Mouse (Mus musculus) activated CD4-positive, CD25-positive, alpha-beta regulatory T cell, adult 4 months (primary cell): ENCODE measurements around the gene Fndc9. TPM values are rescaled to one million over a fixed set of nuclear protein-coding genes. Genes with fewer than 3 reads are reported as not detected.

Experiments
- ATAC-seq: one replicate; pipeline ENCODE4 v1.8.0; 2017
- polyA plus RNA-seq, 2 experiments: library from polyadenylated mRNA; unstranded; fragments of 100-300 nt; shearing (Covaris generic); gene quantifications; one replicate each; pipeline ENCODE4 v1.2.1; 2017

The Fndc9 gene
- polyA plus RNA-seq, result under 1 TPM; 0.71 to 0.94 TPM

DNA sequence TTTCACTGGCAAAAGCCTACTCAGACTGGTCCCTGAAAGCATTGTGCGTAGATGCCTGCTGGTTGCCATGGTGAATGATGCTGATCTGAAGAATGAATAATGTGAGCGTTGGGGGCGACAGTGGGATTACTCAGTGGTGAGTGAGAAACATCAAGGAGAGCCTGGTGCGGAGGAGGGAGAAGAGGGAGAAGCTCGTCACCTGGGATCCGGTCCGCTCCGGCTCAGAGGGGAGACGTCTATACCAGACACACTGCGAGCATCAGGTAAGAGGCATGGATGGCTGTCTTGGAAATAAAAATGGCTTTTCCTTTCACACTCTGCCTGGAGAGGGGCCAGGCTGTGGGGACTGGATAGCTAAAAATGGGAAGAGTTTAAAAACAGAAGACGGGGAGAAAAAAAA is at the start of gene Fndc9:
Gene Fndc9 (plus strand): TSS at position 198 of the 400 bp plus-strand sequence.
- no peak for ATAC-seq

DNA sequence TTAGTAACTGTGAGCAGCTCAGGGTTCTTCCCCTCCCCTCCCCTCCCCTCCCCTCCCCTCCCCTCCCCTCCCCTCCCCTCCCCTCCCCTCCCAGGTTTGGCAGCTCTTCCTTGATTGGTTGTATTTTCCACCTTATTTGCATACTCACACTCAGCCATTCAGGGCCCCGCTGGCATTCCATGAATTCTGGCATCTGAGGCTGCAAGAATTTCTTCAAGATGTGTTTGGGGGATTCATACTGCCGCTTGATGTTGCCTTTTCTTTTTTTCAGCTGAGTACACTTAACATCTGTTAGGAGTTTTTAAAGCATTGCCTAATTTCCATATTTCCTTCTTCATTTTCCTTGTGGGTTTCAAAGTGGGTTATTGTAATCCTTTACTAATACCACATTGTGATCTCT is 47.0 kb upstream of the Fndc9 start:
- no peak for ATAC-seq

DNA sequence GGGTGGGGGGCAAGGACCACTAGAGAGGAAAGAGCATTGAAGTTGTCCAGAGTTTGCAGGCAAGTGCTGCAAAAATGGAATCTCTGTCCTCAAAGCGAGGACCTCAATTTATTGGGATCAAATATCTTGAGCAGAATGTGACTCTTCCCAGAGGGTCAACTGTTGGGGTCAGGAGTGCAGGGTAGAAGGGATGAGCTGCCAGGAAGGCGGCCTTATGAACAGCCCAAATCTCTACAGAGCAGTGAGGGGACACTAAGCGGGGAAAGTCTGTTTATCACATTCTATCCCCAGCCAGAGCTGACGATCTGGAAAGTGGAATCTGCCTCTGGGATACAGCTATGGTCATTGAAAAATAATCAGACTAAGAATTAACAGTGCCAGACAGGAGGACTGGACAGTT is 41.2 kb upstream of the Fndc9 start:
- ATAC-seq, result no peak

DNA sequence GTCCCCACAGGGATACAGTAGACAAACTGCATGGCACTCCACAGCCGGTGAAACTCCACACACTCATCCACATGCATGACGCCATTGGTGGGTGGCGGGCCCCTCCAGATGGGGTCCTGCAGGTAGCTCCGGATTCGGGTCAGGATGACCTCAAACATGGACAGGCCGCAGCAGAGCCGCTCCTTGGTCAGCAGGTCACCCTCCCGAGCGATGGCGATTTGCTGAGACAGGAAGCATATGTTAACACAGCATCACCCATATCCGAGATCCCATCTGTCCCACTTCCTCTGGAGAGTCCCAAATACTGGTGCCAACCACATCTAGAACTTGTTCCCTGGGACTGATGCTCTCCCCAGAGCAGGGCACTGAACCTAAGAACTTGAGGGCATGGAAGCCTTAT is 34.7 kb upstream of the Fndc9 start:
- ATAC-seq, result no peak

DNA sequence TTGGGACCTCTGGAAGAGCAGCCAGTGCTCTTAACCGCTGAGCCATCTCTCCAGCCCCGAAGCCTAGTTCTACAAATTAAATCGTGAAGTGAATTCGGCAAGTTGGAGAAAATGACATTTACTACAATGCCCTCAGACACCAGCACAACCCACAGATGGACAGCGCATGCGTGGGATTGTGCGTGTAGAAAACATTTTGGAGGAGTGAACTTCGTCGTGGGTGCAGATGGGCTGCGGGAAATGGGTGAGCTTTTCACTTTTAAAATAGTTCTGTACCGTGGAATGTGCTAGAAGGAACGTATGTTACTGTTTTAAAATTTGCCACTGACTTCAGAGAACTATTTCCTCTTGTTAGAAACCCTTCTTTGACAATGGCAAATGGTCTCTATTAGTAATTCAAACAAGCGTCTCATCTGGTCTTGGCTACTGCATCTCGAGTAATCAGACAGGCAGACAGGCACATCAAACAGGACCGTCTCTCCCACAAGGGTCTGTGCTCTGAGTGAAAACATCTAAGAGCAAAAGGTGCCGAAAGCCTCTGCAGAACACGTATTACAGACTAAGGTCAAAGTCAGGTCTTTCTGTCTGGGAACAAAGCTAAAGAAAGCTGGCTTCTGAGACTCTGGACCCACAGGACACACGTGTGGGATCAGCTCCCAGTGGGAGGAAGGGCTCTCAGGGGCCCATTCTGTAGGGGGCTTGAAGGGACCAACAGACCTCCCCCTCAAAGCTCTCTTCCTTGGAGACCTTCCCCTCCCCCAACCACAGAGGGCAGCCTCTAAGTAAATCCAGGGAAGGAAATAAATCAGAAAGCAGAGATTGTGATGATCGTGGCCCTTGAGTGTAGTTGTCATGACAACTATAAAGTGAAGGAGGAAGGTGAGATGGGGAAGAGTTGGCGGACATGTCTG is 33.4 kb upstream of the Fndc9 start:
- no peak for ATAC-seq

DNA sequence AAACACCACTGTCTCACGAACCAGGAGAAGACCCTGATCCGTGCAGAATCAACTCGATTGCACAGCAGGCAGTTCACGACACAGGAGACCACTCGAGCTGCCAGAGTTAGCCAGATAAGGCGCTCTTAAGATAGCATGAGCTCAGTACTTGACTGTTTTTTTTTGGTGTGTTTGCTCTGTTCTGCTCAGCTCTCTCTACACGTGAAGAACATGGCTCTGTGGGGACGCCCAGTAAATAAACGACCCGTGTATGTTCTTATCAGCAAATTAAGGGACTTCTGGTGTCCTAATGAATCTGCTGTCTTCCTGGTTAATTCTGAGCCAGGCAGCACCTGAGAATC is 32.8 kb upstream of the Fndc9 start:
- no peak for ATAC-seq

DNA sequence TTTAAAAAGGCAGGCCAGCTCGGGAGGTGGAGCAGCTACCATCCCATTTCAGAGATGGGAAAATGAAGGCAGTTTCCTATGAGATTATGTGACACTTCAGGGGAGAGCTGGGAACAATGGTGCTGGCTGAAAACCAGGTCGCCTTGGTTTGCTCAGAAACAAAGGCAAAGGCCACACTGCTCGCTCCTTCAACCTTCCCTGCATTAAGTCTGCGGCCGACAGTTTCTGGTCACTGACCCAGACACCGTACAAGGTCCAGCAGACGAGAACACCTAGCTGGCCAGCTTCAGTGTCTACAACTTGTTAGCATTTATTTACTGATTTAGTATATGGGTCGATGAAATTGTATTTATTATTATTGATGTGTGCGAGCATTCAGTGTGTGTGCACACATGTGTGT is 30.5 kb upstream of the Fndc9 start:
- ATAC-seq, result no peak

DNA sequence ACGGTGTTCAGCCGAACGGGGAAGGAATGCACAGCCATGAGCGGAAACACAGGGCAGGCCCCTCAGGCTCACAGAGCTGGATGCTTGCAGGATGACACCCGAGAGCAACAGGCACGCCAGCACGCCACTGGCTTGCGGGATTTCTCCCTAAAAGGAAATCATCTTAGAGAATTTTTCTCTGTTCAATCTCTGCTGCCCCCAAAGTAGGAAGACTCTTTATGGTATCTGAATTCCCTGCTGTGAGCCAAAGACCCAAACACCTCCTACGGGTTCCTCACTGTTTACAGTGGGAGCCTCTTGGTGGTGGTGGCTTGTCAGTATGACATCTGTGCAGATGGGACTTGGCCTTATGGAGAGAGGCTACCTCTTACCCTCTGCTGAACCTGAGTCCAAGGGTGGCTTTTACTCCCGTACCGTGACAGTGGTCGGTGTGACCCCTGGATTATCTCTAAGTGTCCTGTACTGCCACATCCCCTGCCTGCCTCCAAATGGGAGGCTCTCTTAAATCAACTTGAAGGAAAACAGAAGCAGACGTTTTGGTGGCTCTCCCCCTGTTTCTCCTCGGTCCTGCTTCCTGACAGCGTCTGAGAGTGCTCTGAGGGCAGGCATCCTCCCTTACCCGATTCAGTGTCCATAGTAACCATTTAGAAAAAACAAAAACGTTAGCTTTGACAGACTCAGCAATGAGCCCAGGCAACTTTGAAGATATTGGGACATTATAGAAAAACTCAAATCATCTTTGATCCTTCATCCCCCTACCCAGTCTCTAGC is 29.5 kb upstream of the Fndc9 start:
- ATAC-seq, result no peak

DNA sequence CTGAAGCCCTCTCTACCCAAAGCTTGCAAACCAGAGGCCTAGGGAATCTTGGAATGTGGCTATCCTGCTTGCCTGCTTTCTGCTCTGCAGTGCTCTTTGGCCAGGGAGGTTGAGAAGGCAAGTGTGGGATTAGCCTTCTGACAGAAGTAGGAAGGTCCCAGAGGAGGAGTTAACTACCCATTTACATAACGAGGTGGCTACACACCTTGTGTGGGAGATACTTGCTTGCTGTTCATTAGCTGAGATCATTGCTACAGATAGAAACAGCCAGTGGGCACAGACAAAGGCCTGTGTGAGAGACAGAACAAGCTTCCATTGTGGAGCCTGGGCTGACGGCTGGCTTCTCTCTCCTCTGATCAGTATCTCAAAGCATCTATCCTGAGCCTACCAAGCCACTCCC is 25.4 kb upstream of the Fndc9 start:
- no peak for ATAC-seq

DNA sequence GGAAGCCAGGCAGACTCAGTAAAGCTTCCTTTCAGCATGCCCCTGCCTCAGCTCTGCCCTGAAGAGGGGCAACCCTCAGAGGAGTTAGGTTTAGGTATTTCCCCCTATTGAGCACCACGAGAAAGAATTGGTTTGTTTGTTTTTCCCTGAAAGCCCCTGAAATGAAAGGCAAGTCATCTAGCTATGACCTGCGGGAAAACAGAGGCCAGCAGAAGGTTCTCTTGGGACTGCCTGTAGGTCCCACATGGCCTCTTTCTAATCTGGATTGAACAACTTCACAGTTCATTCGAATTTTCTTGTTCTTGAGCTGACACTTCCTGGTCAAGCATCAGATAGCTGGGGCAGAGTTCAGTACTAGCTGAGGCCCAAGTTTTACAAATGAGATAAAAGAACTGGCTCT is 23.5 kb upstream of the Fndc9 start:
- ATAC-seq, result no peak

DNA sequence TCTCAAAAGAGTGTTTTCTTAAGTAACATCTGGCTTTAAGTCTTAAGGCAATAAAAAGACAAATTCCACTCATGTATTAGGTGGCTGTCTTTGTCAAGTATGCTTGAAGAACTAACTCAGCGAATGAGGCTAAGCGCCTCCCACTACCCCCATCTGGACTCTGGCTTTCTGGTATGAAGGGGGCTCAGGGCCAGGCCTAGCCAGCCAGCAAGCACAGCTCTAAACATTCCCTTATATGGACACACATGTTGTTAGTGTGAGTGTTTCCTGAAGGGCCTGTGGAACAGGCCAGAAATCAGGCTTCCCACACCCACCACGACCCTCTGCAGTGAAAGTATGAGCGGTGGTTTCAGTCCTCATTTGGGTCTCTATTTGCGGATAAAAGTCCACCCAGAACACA is 21.5 kb upstream of the Fndc9 start:
- ATAC-seq, result no peak

DNA sequence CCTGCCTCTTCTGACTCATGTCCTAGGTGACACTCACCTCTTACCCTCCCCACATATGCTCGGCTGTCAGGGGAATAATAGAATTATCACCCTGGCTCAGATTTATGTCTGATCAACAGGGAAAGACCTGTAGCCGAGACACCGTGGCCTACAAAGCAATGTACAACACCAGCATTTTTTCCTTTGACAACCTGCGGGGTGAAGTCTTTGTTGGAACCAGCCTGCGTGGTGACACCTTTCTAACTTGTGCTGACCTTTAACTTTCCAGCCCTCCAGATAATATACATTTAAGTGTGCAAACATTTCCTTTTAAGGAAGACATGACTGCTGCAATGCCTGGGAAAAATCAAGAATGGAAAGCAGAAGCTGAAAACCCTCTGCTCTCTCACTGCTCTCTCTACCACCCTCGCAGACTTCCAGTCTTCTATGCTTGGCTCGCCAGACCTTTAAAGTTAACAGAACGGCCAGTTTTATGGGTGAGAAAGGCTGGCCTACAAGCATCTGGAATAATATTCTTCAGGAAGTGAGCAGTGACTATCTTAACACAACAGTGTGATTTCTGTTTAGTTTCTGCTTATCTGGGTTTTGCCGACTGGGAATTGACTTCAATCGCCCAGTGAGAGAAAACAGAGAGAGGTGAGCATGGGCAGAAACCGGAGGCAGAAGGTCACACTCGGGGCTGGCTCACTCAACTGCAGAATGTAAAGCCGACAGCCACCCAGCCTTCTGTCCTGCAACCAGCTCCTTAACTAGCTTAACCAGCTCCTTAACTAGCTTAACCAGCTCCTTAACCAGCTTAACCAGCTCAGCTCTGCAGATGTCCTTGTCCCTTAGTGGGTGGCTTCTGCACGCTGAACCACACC is 20.7 kb upstream of the Fndc9 start:
- ATAC-seq, result no peak

DNA sequence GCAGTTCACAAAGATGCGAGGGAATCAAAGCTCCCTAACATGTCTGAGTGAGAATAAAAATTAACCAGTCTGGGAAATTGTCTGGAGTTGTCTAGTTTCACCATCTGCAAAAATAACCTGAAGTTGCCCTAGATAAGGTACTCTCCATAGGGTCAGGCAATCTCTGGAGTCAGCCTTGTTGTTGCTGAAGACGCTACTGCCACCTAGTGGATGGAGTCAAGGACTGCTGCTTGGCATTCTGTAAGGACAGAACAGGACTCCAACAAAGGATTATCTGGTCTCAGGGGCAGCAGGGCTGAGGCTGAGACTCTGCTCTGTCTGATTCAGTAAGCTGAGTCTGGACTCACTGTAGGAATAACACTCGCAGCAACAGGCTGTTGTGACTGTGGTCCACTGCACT is 20.0 kb upstream of the Fndc9 start:
- peak; percentile 55 for ATAC-seq

DNA sequence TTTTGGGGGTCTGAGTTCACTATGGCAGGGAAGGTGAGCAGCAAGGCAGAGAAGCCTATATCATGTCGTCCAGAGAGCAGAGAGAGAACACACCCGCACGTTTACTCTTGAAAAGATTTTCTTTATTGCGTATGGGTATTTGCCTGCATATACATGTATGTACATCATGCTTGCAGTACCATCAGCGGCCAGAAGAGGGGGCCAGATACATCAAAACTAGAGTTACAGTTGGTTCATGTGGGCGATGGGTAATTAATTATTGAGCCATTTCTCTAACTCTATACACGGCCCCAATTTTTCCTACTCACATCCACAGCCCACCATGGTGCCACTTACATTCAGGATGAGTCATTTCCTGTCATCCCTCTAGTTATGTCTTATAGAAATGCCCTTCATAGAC is 18.7 kb upstream of the Fndc9 start:
- peak; percentile 35 for ATAC-seq

DNA sequence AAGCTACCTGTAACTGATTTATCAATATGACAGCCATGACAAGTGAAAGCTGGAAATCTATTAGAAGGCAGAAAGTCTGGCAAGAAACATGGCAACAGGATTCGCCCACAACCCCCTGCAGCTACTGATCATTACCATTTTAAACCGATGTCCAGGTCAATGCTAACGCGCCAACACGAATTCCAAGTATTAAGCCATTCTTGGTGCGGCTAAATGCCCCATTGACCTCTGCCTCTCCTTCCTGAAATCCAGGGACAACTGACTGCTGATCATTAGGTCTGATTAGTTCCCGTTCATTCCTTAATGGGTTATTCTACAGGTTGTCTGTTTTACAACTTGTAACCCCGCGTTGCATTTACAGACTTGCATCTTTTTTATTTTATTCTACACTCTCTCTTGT is 17.6 kb upstream of the Fndc9 start:
- no peak for ATAC-seq

DNA sequence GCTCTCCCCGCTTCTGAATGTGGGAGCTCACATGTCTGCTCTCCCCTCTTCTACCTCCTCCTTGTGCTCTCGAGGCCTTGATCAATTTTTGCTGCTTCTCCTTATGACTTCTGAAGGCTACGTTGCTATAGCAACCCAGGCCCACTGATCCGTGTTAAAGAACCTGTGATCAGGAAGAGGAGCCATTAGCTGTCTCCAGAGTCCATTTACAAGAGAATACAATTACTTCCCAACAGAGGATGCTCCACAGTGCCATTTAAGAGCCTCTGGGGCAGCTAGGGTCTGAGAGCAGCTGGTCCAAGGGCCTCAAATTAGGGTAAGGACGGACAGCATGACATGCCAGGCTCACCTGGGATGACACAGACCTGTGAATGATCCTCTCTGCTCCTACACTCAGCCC is 16.7 kb upstream of the Fndc9 start:
- no peak for ATAC-seq

DNA sequence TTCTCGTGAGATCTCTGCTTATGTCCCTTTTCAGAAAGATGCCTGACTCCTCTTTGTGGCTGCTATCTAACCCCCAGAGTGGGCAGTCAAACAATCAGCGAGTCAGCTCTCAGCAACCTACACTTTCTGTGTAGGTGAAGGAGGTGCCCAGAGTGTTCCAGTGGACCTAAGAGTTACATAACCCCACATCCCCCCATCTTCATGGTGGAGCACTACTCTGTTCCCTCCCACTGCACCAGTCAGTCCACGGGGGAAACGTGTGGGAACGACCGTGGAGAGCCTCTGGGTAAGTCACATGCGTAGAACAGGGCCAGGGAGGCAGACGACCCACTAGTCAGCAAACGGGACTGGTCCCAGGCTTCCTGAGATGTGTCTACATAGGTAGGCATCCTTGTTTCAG is 16.0 kb upstream of the Fndc9 start:
- no peak for ATAC-seq

DNA sequence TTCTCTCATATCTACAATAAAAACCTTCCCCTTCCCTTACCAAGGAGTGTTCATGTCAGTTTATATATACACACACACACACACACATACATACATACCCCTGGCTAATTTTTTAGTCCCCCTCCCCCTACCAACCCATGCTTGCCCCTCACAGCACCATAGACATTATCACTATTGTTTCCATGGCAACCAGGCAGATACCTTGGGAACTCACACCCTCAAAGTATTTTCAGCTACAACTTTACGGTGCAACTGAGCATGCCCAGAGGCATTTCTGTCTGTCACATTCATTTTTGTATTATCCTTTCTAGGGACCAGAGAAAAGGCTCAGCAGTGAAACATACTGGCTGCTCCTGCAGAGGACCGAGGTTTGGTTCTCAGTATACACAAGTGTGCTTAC is 15.1 kb upstream of the Fndc9 start:
- no peak for ATAC-seq

DNA sequence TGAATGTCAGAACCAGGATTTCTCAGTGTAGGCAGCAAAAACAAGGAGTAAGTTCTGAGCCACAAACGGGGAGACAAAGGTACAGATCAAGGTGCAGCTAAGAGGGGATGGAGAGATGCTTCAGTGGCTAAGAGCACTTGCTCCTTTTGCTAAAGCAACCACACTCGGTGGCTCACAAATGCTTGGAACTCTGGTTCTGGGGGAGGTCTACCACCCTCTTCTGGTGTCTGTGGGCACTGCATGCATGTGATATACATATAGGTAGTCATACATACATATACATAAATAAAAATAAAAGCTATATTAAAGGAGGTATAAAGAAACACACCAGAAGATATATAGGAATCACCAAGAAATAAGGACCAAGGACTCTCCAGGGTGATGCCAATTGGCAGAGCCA is 11.8 kb upstream of the Fndc9 start:
- no peak for ATAC-seq

DNA sequence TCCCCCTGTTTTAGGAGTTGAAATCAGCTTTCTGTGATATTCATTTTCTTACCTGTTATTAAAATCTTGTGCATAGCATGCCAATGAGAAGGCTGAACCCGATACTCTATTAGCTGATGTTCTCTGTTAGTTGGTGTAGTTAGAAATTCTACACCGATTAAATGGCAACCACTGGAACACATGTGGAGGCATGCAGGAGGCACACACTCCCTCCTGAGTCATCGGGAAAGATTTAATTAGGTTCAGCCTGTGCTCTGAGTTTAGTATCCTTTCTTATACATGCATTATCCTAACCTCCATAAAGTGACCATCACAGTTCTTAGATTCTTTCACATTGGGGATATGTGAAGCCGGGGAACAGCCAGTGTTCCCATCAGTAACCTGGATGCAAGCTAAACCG is 10.0 kb upstream of the Fndc9 start:
- ATAC-seq, result no peak

DNA sequence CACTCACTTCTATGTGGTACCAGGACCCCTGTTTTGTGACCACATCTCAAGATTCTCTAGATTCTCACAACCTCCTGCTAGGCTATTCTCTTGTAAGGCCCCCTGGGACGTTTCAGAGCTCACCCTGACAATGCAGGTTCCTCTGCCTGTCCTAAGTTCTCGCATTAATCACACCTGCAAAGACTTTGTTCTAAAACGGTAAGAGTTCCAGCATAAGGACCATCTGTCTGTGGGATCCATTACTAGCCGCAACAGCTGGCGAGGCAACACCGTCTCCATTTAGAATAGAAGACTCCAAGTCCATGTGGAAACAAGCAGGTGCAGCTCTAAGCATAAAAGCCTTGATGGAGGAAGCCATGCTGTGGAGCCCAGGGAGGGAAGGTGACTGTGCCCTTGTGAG is 5.1 kb upstream of the Fndc9 start:
- no peak for ATAC-seq

DNA sequence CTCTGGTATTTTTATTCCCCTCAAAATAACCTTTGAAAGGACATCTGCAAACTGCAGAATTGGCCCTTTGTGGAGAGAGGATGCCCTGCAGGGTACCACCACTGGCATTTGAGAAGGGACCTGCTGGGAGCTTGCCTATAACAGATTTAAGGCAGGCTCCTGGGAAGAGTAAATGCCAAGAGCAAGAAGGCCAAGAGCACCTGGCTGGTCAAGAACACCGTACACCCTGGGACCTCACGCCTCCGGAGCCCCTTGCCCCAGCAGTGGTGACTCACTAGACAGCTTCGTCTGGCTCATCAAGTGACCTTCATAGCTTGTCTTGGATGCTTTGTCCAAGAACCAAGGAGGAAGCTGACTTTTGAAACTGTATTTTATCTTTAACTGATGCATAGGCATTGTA is 2.5 kb upstream of the Fndc9 start:
- no peak for ATAC-seq

DNA sequence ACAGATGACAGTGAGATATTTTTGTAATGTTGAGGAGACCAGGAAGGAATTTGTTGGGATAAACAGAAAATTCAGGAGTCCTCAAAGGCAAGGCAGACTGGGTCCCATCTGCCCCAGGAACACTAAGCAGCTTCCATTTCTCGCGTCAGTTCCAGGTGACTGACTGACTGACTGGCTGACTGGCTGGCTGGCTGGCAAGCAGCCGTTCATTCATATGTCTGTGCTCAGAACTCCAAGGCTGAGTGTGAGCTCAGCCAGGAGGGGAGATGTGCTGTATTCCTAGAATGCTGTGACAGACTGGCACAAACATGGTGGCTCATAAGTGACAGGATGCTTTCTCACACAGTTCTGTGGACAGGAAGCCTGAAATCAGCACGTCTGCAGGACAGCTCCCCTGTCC is 1.4 kb upstream of the Fndc9 start:
- no peak for ATAC-seq
